ENCODE assay signal across 8 mouse cellular contexts in genomic region chr4:150517381-150517780, GRCm38 (mm10).
A peak's percentile ranks its signal among the peaks of the same experiment; 100 is the strongest.
DNase-seq lines count a peak whose midpoint lies in the region; ATAC-seq lines count a peak whose summit lies in the region.

No protein-coding gene starts in this region.

- H3K4me2 ChIP-seq in limb, embryonic 12.5 days = no peak overlapping the region
- H3K4me2 ChIP-seq in kidney, embryonic 14.5 days (replicated peaks; ENCODE audit: low read depth, low read length) = no peak overlapping the region

- H3K4me1 ChIP-seq in limb, embryonic 12.5 days (replicated peaks) = peaks cover 7% of the 10 kb centered on the region
- no peaks in the 10 kb centered on the region for H3K4me1 ChIP-seq in kidney, embryonic 14.5 days (ENCODE audit: control insufficient read depth, insufficient read depth, low read length)

- no peak for ATAC-seq in limb, embryonic 12.5 days (ENCODE audit: insufficient number of reproducible peaks, insufficient read depth, low FRiP score, low TSS enrichment, low read depth)
- ATAC-seq in kidney, embryonic 14.5 days (ENCODE audit: low FRiP score, low TSS enrichment) = no peak

- 45% methylated on average over 4 of the region's 4 CpGs for WGBS in limb, embryonic 12.5 days
- 42% methylated on average over 4 of the region's 4 CpGs for WGBS in kidney, embryonic 14.5 days

- no peak overlapping the region for H3K4me3 ChIP-seq in limb, embryonic 12.5 days (replicated peaks)
- H3K4me3 ChIP-seq in kidney, embryonic 14.5 days (ENCODE audit: low read length) = no peak overlapping the region

- peaks cover 34% of the 10 kb centered on the region for H3K36me3 ChIP-seq in limb, embryonic 12.5 days
- H3K36me3 ChIP-seq in kidney, embryonic 14.5 days (ENCODE audit: control insufficient read depth, insufficient read depth, low read length) = peaks cover 6% of the 10 kb centered on the region; the same call in 1 of the 2 replicates

- peak overlapping the region; percentile 53 for H3K27ac ChIP-seq in limb, embryonic 12.5 days
- H3K27ac ChIP-seq in kidney, embryonic 14.5 days (ENCODE audit: low read depth, low read length) = no peak overlapping the region

- H3K27me3 ChIP-seq in limb, embryonic 12.5 days = no peaks in the 10 kb centered on the region
- no peaks in the 10 kb centered on the region for H3K27me3 ChIP-seq in kidney, embryonic 14.5 days (ENCODE audit: control insufficient read depth, insufficient read depth, low read length)

- H3K9me3 ChIP-seq in limb, embryonic 12.5 days = no peaks in the 10 kb centered on the region
- H3K9me3 ChIP-seq in kidney, embryonic 14.5 days (ENCODE audit: control insufficient read depth, low read length) = no peaks in the 10 kb centered on the region

- H3K9ac ChIP-seq in limb, embryonic 12.5 days (replicated peaks) = no peak overlapping the region
- H3K9ac ChIP-seq in kidney, embryonic 14.5 days (ENCODE audit: low read depth, low read length) = no peak overlapping the region

- intact Hi-C loops in gastrocnemius, postnatal 36 days (cut with DNase I) = no loop called here

- DNase-seq in adrenal gland, postnatal 10 days = peak; percentile 25
- DNase-seq in adrenal gland, postnatal 4 days (ENCODE audit: low spot score in 2 of 2) = no peak
- DNase-seq in thymus, postnatal 0 days (ENCODE audit: low spot score) = peak; percentile 17
- DNase-seq in thymus, postnatal 10 days (ENCODE audit: low spot score in 2 of 2) = no peak
- peak; percentile 28 for DNase-seq in telencephalon, adult 2 months (ENCODE audit: low read depth, low spot score)
- DNase-seq in gastrocnemius, postnatal 36 days = no peak

Comparison
In these comparisons a context has a peak if more than half of its experiments do, and no peak if none do; other contexts are left out.
1. DNase-seq: peak in adrenal gland, postnatal 10 days (single experiment), thymus, postnatal 0 days (single experiment) and telencephalon, adult 2 months (single experiment); none in adrenal gland, postnatal 4 days (0 of 2), thymus, postnatal 10 days (0 of 2) and gastrocnemius, postnatal 36 days (0 of 2).